Comparison of ENCODE assay signal across 19 mouse cellular contexts in genomic region chr3:127205883-127206434, GRCm38 (mm10).
DNase-seq lines count a peak whose midpoint lies in the region; ATAC-seq and TF ChIP-seq lines count a peak whose summit lies in the region.
"Had no signal": no experiment of that assay in that cellular context is flagged by ENCODE, and none has a peak within 500 bp of the region (broad histone marks: within the 10 kb centered on the region; RNA-seq: fewer than 3 reads in every experiment).

No protein-coding gene starts in this region.

- peak overlapping the region; percentile 6 for H3K27ac ChIP-seq in left cerebral cortex, adult 2 months
- H3K27ac ChIP-seq: embryonic facial prominence, embryonic 10.5 days; hindbrain, embryonic 13.5 days; kidney, postnatal 0 days; liver, embryonic 12.5 days; midbrain, embryonic 15.5 days had no signal

- intact Hi-C loops in left cerebral cortex, adult 2 months (cut with DNase I), result no loop called here

- ATAC-seq in frontal cortex, adult (ENCODE audit: low TSS enrichment), result peak; percentile 25; the same call in 1 of the 2 replicates
- ATAC-seq: intestine, embryonic 16.5 days; liver, embryonic 12.5 days; midbrain, embryonic 15.5 days had no signal

- TF ChIP-seq CTCF in left cerebral cortex, adult 2 months (IDR thresholded peaks at IDR 0.05), result no peak

- H3K4me3 ChIP-seq in left cerebral cortex, adult 2 months, result no peak overlapping the region
- H3K4me3 ChIP-seq: embryonic facial prominence, embryonic 10.5 days; hindbrain, embryonic 13.5 days; liver, embryonic 12.5 days; midbrain, embryonic 15.5 days; myocyte had no signal

- DNase-seq in frontal cortex, adult 2 months (ENCODE audit: extremely low spot score in 1 of 2, low spot score in 1 of 2), result no peak
- DNase-seq in left cerebral cortex, adult 2 months (ENCODE audit: extremely low spot score in 1 of 2, low spot score in 2 of 2), result no peak
- no peak for DNase-seq in left cerebral cortex, adult 11 months (ENCODE audit: low spot score)
- peak; percentile 80 for DNase-seq in cerebellum, adult 8-10 months
- peak; percentile 30 for DNase-seq in forelimb bud, embryonic 11.5 days (ENCODE audit: low read depth, low spot score)
- DNase-seq in heart, adult 11 months, result no peak
- DNase-seq in embryo, embryonic 10.5 days (ENCODE audit: low spot score), result no peak
- DNase-seq: gastrocnemius, postnatal 25 days; layer of hippocampus, postnatal 36 days; lung, adult 2 months; right cerebral cortex, postnatal 25 days had no signal

Comparison
In these comparisons a context has a peak if more than half of its experiments do, and no peak if none do; other contexts are left out.
1. DNase-seq: peak in cerebellum, adult 8-10 months (single experiment) and forelimb bud, embryonic 11.5 days (single experiment); none in frontal cortex, adult 2 months (0 of 2), left cerebral cortex, adult 2 months (0 of 2), left cerebral cortex, adult 11 months (single experiment), heart, adult 11 months (single experiment) and embryo, embryonic 10.5 days (single experiment).